Mouse (Mus musculus) small intestine, adult 2 months (tissue): ENCODE data around the gene Ascl2. TPM values are rescaled to one million over a fixed set of nuclear protein-coding genes. Genes with fewer than 3 reads are reported as not detected.

ENCODE experiments used
- H3K27ac ChIP-seq: fragments of 200-500 bp; 2 replicates; pipeline ENCODE4 v1.5.1; 2012; ENCODE audit warnings: low read depth, low read length, control low read depth, inconsistent platforms; ENCODE audit not compliant: insufficient read depth
- H3K27me3 ChIP-seq: fragments of 200-500 bp; 2 replicates; pipeline ENCODE4 v1.6.1; 2012; ENCODE audit warnings: mild to moderate bottlenecking, moderate library complexity, low read length, inconsistent platforms; ENCODE audit not compliant: control insufficient read depth, insufficient read depth
- H3K36me3 ChIP-seq: fragments of 200-500 bp; 2 replicates; pipeline ENCODE4 v1.6.1; 2012; ENCODE audit warnings: mild to moderate bottlenecking, low read length, control low read depth, inconsistent platforms; ENCODE audit not compliant: control insufficient read depth, insufficient read depth
- H3K4me1 ChIP-seq: fragments of 200-500 bp; 2 replicates; pipeline ENCODE4 v1.6.1; 2012; ENCODE audit warnings: low read length, inconsistent platforms, mixed read lengths; ENCODE audit not compliant: control insufficient read depth, insufficient read depth, insufficient read length
- H3K4me3 ChIP-seq: fragments of 200-500 bp; 2 replicates; pipeline ENCODE4 v1.5.1; 2012; ENCODE audit warnings: low read depth, mild to moderate bottlenecking, control low read depth, inconsistent platforms, low read length, moderate library complexity
- CTCF ChIP-seq: fragments of 200-500 bp; IDR thresholded peaks from 2 replicates; pipeline ENCODE4 v1.5.1; 2012; ENCODE audit warnings: low read depth, mild to moderate bottlenecking, control low read depth, inconsistent platforms, low read length, moderate library complexity, mixed read lengths; ENCODE audit not compliant: insufficient replicate concordance, insufficient read length; ENCODE audit errors: extremely low read depth
- POLR2A ChIP-seq: fragments of 200-500 bp; IDR thresholded peaks from 2 replicates; pipeline ENCODE4 v1.6.1; 2012; ENCODE audit warnings: low read depth, mild to moderate bottlenecking, control low read depth, inconsistent platforms, low read length, moderate library complexity
- WGBS: fragments of 180-500 bp; shearing (Covaris S2); methylation state at CpG from one replicate; pipeline ENCODE4 v1.1.7; 2018; 5-methylcytosine and 5-hydroxymethylcytosine counted together
- polyA plus RNA-seq: library from polyadenylated mRNA; depleted of rRNA; stranded (reverse); fragments of >200 nt; gene quantifications from 2 replicates; pipeline ENCODE4 v1.2.3, GENCODE M21; 2012; rRNA removed

The Ascl2 gene
- 9.8 and 18.1 TPM in 2 replicates for polyA plus RNA-seq

DNA sequence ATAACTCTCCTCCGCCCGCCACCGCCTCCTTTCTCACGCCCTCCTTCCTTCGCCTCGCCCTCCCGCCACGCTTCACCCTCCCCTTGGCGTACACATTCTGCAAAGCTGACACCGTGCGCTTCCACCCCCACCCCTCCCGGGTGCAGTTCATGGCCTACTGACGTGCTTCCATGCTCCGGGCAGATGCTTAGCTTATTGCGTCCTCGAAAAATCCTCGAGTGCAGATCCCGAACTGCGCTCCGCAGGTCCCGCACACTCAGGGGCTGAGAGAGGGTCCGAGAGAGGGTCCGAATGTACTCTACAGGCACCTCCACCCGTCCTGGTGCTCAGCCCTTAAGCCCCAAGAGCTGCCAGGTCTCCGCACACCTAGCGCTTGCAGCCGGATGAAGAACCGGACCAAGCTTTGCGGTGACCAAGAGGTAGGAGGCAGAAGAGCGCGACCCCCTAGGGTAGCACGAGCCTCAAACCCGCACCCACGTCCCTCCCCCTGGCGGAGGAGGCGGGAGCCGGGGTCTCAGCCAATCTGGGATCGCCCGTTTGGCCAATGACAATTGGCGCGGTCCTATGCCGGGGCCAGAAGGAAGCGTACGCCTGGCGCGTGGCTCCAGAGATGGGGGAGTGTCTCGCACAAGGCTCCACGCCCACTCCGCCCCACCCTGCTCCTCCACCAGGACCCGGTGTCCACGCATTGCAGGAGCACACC lies at the start of gene Ascl2:
Gene Ascl2 (minus strand): TSS at position 456 of the 703 bp plus-strand sequence.
- TF ChIP-seq POLR2A (no peak), CTCF (no peak)
- Histone ChIP-seq H3K4me1 (peaks cover 25% of the 10 kb centered on the region), H3K27ac (no peak within 1 kb of the TSS), H3K4me3 (peak within 1 kb of the TSS; percentile 69), H3K36me3 (no peaks in the 10 kb centered on the region), H3K27me3 (peaks cover 13% of the 10 kb centered on the region)
- WGBS = under 1% methylated on average over 50 of the region's 51 CpGs

DNA sequence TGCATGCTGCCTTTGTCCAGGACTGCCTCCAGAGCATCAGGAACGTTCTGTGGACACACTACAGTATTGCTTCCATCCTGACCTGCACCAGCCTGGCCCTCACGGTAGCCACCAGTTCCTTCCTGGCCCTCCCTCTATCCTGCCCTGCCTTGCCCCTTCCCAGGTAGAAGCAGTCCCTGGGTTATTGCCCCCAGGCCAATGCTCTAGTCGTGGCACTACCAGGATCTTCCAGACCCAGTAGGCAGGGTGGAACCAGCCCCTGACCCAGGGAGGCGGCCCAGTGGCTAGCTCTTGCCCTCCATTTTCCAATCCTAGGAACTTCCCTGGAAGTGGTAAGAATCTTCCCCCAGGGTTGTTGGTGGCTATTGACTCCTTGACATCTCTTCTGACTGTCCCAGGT lies 48.1 kb upstream of the Ascl2 start:
- H3K4me1 ChIP-seq = peaks cover 8% of the 10 kb centered on the region
- H3K36me3 ChIP-seq = no peaks in the 10 kb centered on the region
- no peaks in the 10 kb centered on the region for H3K27me3 ChIP-seq
- 91% methylated on average over 4 of the region's 4 CpGs for WGBS
- H3K27ac ChIP-seq = no peak overlapping the region
- TF ChIP-seq POLR2A = no peak
- no peak overlapping the region for H3K4me3 ChIP-seq

DNA sequence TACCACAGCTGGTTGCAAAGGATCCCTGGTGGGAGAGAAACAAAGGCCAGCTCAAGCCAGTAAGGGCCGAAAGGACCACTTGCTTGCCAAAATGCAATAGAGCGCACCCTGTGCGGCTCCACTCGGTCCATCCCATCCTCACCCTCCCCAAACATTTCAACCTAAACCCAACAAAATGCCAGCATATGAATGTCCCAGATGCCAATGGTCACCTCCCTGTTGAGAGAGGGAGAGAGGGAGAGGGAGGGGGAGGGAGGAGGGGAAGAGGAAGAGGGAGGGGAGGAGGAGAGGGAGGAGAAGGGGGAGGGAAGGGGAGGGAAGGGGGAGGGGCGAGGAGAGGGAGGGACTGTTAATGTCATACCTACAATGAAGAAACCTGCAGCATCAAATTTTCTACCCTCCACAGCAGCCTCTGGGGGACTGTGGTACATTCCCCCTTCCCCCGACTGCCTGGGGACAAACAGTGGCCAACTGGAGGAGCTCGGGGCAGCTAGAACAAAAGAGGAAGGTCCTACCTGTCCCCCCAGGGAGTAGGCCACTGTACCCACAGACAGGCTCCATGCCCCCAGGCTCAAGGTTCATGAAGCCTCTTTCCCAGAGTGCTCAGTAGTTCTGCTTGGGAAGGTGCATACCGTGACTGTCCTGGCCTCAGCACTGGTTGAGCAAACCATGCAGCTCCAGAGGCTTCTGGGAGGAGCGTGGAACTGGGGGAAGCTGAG lies 47.5 kb upstream of the Ascl2 start:
- 59% methylated on average over 9 of the region's 9 CpGs for WGBS

DNA sequence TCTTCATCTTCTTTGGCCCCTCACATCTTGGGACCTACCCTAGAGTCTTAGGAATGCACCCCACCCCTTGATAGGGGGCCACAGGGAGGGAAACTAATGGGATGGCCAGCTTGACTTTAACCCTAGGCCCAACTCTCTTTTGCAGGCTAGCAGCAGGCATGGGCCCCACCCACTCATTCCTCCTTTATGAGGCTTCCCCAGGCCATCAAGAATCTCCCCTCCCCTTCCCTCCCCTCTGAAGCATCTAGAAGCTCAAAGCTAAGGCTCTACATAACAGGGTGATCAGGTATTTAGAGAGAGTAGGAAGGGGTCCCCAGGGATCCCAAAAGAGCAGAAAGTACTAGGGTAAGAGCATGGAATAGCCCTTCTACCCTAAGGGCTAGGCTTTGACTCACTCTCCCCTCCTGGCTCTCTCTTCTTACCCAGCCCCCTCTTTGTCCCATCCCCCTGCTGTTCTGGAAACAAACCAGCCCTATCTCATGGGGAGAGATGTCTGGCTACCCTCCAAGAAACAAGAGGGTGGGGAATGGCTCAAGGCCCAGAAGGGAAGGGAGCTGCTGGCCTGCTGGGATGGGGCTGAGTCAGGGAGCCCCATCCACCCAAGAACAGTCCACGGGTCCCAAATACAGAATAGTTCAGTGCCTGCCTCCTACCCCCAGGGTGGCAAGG lies 46.8 kb upstream of the Ascl2 start:
- Histone ChIP-seq H3K4me1 (peaks cover 19% of the 10 kb centered on the region), H3K27me3 (no peaks in the 10 kb centered on the region), H3K36me3 (no peaks in the 10 kb centered on the region), H3K4me3 (no peak overlapping the region), H3K27ac (no peak overlapping the region)
- no peak for TF ChIP-seq CTCF
- TF ChIP-seq POLR2A = no peak
- WGBS = 4% methylated on average over 1 of the region's 1 CpGs

More for the DNA sequence above, 47.5 kb upstream of the Ascl2 start:
- peaks cover 12% of the 10 kb centered on the region for H3K4me1 ChIP-seq
- no peak overlapping the region for H3K4me3 ChIP-seq
- no peak overlapping the region for H3K27ac ChIP-seq
- H3K27me3 ChIP-seq = no peaks in the 10 kb centered on the region
- no peaks in the 10 kb centered on the region for H3K36me3 ChIP-seq
- TF ChIP-seq CTCF (no peak), POLR2A (no peak)

DNA sequence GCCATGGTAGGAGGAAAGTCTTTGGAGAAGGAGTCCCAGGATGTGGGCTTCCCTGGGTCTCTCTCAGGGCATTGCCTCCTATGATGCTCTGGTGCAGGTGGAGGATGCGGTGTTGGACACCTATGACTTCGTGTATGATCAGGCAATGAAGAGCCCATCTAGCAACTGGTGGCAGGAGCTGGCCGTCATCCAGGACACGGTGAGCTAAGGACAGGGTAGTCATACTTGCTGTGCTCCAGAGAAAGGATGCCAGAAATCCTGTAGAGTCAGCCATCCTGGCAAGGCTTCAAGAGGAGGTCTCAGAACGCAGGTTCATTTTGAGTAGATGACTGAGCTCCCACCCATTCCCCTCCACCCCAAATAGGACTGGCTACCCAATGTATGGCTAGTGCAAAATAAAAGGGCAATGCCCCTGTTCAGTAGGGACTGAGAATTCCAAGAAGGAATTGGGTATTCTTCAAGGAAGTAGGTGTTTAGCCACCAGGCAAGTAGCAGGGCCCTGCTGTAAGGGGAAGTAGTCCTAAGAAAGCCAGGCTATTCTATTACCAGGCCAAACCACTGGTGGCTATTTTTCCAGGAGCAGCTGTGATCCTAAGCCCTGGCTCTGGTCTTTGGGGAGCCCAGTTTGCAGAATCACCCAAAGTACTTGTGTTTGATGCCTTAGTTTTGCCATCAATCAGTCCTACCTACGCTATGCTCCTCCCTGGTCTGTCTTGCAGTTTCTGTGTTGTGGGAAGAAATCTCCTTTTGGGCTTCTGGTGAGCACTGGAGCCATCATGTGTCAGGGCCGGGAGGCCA lies 46.0 kb upstream of the Ascl2 start:
- no peak overlapping the region for H3K27ac ChIP-seq

DNA sequence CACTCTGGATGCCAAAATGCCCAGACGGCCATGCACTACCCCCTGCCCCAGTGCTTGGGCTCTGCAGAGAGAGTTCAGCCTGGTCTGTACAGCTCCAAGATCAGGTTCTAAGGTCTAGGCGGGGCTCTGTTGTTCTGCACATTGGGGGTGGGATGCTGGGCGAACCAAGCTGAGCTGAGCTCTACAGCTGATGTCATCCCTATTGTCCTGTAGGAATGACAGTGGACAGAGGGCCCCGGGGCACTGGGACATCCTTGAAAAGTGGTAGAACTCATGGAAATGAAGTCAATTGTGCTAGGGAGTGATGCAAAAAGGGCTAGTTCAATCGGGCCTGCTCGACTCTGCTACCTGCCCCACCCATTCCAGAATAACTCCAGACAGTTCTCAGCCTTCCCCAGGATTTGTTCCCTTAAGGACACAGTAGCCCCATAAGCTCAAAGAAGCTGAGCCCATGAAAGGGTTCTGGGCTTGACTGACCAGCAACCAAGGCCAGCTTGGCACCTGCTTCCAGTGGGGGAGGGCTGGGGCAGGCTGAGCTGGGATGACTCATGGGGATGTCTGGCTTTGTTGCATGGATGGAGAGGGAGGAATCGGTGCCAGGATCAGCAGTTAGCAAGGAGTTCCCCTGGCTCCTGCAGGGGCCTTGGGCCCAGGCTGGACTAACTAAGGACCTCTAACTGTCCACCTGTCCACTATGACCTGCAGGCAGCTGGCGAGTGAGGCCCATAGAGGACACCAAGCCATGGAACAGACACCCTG lies 44.5 kb upstream of the Ascl2 start:
- 65% methylated on average over 8 of the region's 8 CpGs for WGBS
- no peaks in the 10 kb centered on the region for H3K36me3 ChIP-seq
- TF ChIP-seq CTCF (no peak), POLR2A (no peak)
- peaks cover 31% of the 10 kb centered on the region for H3K4me1 ChIP-seq
- no peak overlapping the region for H3K4me3 ChIP-seq
- no peak overlapping the region for H3K27ac ChIP-seq
- no peaks in the 10 kb centered on the region for H3K27me3 ChIP-seq

More for the DNA sequence above, 46.0 kb upstream of the Ascl2 start:
- H3K36me3 ChIP-seq = no peaks in the 10 kb centered on the region
- no peaks in the 10 kb centered on the region for H3K27me3 ChIP-seq
- no peak for TF ChIP-seq POLR2A
- TF ChIP-seq CTCF = no peak
- WGBS = 73% methylated on average over 7 of the region's 7 CpGs
- peaks cover 24% of the 10 kb centered on the region for H3K4me1 ChIP-seq
- no peak overlapping the region for H3K4me3 ChIP-seq
